Mouse (Mus musculus) adrenal gland (tissue): ENCODE data around the gene Olfr282.

Source experiments
- intact Hi-C: fragments of 180-260 bp; cut with DNase I; formaldehyde crosslinking; loops from one replicate; pipeline ENCODE4 v1.15.1; 2025

The Olfr282 gene

DNA sequence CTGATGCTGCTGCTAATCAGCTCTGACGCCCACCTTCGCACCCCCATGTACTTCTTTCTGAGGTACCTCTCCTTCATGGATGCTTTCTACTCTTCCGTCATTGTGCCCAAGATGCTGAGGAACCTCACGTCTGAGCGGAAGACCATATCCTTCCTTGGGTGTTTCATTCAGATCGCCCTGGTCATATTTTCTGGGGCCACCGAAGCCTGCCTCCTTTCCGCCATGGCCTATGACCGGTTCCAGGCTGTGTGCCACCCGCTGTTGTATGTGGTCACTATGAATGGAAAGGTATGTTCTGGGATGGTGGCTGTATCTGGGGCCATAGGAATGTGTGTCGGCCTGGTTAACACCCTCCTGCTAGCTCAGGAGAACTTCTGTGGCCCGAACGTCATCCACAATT lies 40.5 kb downstream of the Olfr282 start:
- intact Hi-C loops = no loop called here

DNA sequence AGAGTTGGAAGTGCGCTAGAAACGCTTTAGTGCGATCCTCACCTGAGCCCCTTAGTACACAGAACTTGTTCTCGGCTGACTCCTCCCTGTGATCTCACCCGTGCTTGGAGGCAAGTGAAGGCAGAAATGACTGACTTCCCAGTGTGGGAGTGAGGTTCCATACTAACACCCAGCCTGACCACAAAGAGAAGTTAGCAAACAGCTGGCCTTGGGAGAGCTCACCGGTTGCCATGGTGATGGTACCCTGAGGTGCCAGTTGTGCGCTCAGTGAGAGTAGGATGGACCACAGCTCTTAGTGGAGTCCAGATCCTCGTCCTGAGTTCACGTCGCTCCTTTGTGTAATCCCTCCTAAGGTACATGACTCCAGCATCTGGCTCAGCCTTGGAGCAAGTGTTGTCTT lies 43.9 kb downstream of the Olfr282 start:
- intact Hi-C loops = no loop called here

DNA sequence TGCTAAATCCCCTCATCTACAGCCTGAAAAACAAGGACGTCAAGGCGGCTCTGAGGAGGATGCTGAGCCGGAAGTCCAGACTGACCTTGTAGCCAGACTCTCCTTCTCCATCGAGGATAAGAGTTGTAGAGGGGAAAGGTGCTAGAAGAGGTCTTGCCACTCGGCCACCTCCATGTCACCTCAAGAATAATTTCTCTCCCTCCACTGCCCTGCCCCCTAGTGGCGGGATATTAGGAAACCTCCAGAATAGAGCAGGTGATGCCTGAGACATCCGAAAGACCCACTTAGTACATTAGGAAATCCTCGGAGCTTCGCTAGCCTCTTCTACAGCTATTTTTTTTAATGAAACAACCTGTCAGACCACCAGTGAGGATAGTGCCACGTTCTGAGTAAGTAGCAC lies 44.4 kb downstream of the Olfr282 start:
- intact Hi-C loops = no loop called here

DNA sequence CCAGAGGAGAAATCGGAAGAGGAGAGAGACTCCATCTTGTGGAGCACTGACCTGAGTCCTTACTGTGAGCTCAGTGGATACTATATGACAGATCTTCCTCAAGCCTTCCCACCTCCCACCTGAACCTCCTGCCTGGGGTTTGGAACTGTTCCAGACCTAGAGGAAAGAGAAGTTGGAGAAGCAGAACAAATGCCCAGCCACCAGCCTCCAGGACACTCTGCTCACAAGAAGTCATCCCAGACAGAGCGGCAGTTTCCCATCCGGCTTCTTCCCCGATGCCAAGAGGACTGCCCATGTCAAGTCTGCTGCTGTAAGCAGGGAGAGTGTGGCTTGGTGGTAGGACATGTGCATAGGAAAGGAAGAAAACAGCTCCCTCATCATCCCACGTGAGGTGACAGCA lies 45.3 kb downstream of the Olfr282 start:
- intact Hi-C loops = no loop called here

- intact Hi-C loops = no loop called here
Observed at GRCm38 (mm10) chr15:98479568-98480102, 48.6 kb downstream of the Olfr282 start.

GRCm38 (mm10) chr15:98482701-98483100 lies 51.7 kb downstream of the Olfr282 start, which contains the start of gene Lalba:
Gene Lalba (minus strand): TSS chr15:98482721.
- intact Hi-C loops = no loop called here

- intact Hi-C loops = no loop called here
Observed at GRCm38 (mm10) chr15:98483907-98484886, 53.2 kb downstream of the Olfr282 start.

DNA sequence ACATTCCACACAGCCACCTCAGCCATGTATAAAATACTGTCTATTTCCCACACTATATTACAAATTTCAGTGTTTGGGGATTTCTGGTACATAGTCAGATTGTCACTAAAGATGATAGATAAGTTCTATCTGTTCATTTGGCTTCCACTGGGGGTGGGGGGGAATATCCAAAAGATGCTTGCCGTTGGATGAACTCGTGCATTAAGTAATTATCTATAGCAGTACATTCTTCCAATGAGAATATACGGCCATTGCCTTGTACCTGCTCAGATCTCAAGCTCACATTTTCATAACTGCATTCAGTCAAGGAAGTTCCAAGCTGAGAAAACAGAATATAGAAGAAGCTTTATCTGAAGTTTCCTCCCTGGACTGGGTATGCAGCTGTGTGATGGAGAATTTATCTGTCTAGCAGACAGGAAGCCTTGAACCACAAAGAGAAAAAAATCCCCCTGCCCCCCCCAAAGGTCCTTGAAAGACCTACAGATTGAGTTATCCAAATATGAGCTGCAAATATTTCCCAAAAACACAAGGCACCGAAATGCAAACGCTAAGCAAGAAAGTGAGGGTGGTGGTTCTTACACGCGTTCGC lies 55.5 kb downstream of the Olfr282 start:
- intact Hi-C loops = no loop called here
